Mouse (Mus musculus): ENCODE measurements around the gene Pakap.

- TF ChIP-seq POLR2A (IDR thresholded peaks at IDR 0.05; ENCODE audit: low read depth, low read length) (no peak), CTCF (conservative IDR thresholded peaks at IDR 0.05; ENCODE audit: insufficient read depth, insufficient read length, low read depth, low read length) (no peak)
Observed at GRCm38 (mm10) chr4:57801986-57802385, 234.0 kb downstream of the Pakap start.
